Mouse (Mus musculus) stomach, embryonic 16.5 days (tissue): ENCODE measurements at regions not wholly inside any gene's neighbourhood (a gene's known extent, or its start where the extent isn't known, plus 50 kb on each side); places are given as distances from the start of the nearest gene placed in this dataset.

Source experiments
- ATAC-seq: fragments of 200-750 bp; cut with Nextera tagmentation; 2 replicates; pipeline ENCODE4 v1.8.0; 2017; ENCODE audit warnings: moderate number of reproducible peaks, moderate TSS enrichment; ENCODE audit not compliant: insufficient read depth, low FRiP score
- H3K27ac ChIP-seq: fragments of 300-500 bp; sonication (generic); 2 replicates; pipeline ENCODE4 v1.5.1; 2014; ENCODE audit warnings: low read length
- H3K27me3 ChIP-seq: fragments of 300-500 bp; sonication (generic); 2 replicates; pipeline ENCODE4 v1.6.1; 2014; ENCODE audit warnings: low read length, control low read depth, mixed read lengths; ENCODE audit not compliant: control insufficient read depth, insufficient read depth
- H3K36me3 ChIP-seq: fragments of 300-500 bp; sonication (generic); 2 replicates; pipeline ENCODE4 v1.6.1; 2014; ENCODE audit warnings: low read length; ENCODE audit not compliant: control insufficient read depth, insufficient read depth
- H3K4me1 ChIP-seq: fragments of 300-500 bp; sonication (generic); 2 replicates; pipeline ENCODE4 v1.6.1; 2014; ENCODE audit warnings: low read length, control low read depth, mixed read lengths; ENCODE audit not compliant: control insufficient read depth, insufficient read depth
- H3K4me2 ChIP-seq: fragments of 300-500 bp; sonication (generic); 2 replicates; pipeline ENCODE4 v1.6.1; 2014; ENCODE audit warnings: low read depth, low read length, mixed read lengths
- H3K4me3 ChIP-seq: fragments of 300-500 bp; sonication (generic); replicated peaks from 2 replicates; pipeline ENCODE4 v1.5.1; 2014; ENCODE audit warnings: mild to moderate bottlenecking, low read length
- H3K9ac ChIP-seq: fragments of 300-500 bp; sonication (generic); 2 replicates; pipeline ENCODE4 v1.6.1; 2014; ENCODE audit warnings: low read length
- H3K9me3 ChIP-seq: fragments of 300-500 bp; sonication (generic); replicated peaks from 2 replicates; pipeline ENCODE4 v1.6.1; 2016; ENCODE audit warnings: low read length, control low read depth; ENCODE audit not compliant: control insufficient read depth
- WGBS: fragments of 180-500 bp; shearing (Covaris S2); extraction: QIAGEN DNeasy Blood & Tissue Kit; methylation state at CpG from one replicate; pipeline ENCODE4 v1.1.7; 2014; 5-methylcytosine and 5-hydroxymethylcytosine counted together

DNA sequence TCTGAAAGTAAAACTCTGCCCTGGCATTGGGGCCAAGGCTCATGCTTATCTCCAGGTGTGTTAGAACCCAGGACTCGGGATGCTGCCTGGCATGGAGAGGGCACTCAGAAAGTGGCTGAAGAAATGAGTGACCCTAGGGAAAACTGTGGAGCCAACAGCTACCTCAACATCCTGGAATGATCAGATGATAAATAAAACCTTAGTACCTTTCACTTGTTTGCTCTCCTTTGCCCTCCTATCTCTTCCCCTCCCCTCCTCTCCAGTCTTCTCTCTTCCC, 240.9 kb upstream of the Xylt1 start:
- Histone ChIP-seq H3K27me3 (no peaks in the 10 kb centered on the region), H3K4me1 (peaks cover 6% of the 10 kb centered on the region; the same call in 1 of the 2 replicates), H3K4me3 (no peak overlapping the region), H3K9ac (no peak overlapping the region), H3K36me3 (no peaks in the 10 kb centered on the region), H3K9me3 (no peaks in the 10 kb centered on the region), H3K27ac (no peak overlapping the region), H3K4me2 (no peak overlapping the region)
- no peak for ATAC-seq
- WGBS: 54% methylated on average over 1 of the region's 1 CpGs

DNA sequence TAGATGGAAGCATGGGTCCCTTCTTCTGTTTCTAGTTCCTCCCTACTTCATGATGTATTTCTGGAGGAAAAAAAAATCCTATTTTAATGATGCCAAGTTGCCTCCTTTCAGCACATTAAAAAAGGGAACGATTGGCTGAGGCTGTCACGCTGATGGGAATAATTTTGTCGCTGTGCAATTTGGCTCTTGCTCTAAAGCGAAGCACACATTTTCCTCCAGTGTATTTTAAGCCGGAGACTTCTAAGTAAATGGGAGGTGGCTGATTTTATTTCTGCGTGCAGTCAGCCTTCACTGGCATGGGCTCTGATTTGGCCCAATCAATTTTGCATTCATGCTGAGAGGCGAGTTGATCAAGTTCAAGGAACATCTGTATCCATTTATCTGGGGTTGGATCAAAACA, 234.0 kb upstream of the Xylt1 start:
- Histone ChIP-seq H3K4me3 (no peak overlapping the region), H3K4me1 (no peaks in the 10 kb centered on the region), H3K4me2 (no peak overlapping the region), H3K9me3 (no peaks in the 10 kb centered on the region), H3K27me3 (no peaks in the 10 kb centered on the region), H3K27ac (no peak overlapping the region), H3K36me3 (no peaks in the 10 kb centered on the region), H3K9ac (no peak overlapping the region)
- WGBS: 91% methylated on average over 7 of the region's 7 CpGs
- no peak for ATAC-seq

DNA sequence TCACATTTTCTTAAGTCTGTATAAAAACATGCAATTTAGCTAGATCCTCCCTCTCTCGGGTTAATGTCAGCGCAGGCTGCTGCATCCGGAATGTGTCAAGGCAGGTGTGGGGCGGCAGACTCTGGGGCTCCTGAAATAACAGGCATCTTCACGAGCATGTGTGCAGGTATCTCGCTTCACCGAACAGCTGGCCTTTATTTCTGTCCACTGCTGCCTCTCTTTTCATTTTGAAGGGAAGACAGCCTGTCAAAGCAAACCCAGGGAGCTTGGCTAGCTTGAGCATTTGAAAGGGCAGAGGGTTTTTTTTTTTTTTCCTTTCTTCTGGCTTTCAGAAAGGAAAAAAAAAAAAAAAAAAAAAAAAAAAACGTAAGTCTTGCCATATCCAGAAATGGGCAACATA, 230.4 kb upstream of the Xylt1 start:
- no peaks in the 10 kb centered on the region for H3K4me1 ChIP-seq
- WGBS: 40% methylated on average over 8 of the region's 8 CpGs
- H3K27me3 ChIP-seq: no peaks in the 10 kb centered on the region
- H3K4me3 ChIP-seq: no peak overlapping the region
- no peak overlapping the region for H3K27ac ChIP-seq
- no peak overlapping the region for H3K9ac ChIP-seq
- no peaks in the 10 kb centered on the region for H3K9me3 ChIP-seq
- no peak for ATAC-seq
- no peak overlapping the region for H3K4me2 ChIP-seq
- no peaks in the 10 kb centered on the region for H3K36me3 ChIP-seq

DNA sequence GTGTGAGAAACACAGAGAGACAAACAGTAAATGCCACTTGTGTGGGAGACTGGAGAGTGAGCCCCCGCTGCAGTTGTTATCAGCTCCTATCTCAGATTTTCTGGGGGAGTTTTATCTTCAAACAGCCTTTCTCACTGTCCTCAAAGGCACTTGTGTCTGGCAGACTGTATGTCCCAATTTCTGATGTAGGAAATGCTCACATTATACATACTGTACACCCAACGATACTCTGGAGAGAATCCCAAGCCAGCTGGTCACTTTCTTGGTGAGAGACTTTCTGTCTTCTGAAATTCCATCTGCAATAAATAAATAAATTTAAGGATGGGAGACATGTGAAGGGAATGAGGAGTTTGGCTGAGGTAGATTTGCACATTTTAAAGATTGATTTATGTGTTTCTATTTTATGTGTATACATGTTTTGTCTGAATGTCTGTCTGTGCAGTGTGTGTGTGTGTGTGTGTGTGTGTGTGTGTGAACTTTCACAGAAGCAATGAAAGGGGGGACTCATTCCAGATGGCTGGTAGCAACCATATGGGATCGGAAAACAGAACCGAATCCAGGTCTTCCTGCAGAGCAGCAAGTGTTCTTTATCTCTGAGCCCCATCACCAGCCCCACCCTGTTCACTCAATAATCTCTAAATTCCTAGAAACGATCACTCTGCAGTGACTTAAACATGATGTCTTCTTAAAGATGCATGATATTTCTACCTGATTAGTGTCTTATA, 226.8 kb upstream of the Xylt1 start:
- 50% methylated on average over 5 of the region's 5 CpGs for WGBS
- ATAC-seq: no peak
- no peak overlapping the region for H3K9ac ChIP-seq

DNA sequence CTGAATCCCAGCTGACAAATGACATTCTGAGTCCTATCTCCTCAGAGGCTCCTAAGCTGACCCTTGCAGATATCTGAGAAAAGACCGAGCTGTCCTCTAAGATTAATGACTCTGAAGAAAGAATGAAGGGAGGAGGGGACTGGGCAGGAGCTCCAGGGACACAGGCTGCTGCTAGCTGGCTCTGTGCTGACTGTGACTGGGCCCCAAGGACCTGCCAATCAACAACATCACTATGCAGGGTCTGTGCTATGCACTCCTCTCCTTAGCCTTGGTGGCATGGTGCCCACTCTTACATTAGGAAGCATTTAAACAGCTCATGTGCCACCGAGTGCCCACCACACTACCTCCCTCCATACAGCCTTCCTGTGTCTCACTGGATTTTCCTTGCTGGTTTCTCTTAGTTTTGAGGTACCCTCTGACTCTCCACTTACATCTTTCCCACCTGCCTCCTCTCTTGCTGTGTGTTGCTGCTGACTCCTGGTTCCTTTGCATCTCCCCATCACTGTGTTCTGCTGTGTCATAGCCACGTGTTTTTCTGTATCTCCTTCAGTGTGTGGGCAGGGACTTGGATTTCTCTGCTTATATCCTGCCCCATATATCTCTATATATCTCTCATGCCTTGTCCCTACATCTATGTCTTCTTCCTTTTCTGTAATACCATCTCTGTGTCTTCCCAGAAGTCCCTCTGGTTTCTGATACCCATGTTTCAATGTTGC, 219.4 kb upstream of the Xylt1 start:
- H3K27ac ChIP-seq: no peak overlapping the region
- ATAC-seq: no peak
- no peaks in the 10 kb centered on the region for H3K36me3 ChIP-seq
- H3K27me3 ChIP-seq: no peaks in the 10 kb centered on the region
- WGBS: 36% methylated on average over 3 of the region's 3 CpGs
- no peaks in the 10 kb centered on the region for H3K9me3 ChIP-seq
- H3K4me3 ChIP-seq: no peak overlapping the region
- peaks cover 5% of the 10 kb centered on the region; the same call in 1 of the 2 replicates for H3K4me1 ChIP-seq
- H3K9ac ChIP-seq: no peak overlapping the region
- no peak overlapping the region for H3K4me2 ChIP-seq

More for the DNA sequence above, 226.8 kb upstream of the Xylt1 start:
- Histone ChIP-seq H3K4me3 (no peak overlapping the region), H3K36me3 (no peaks in the 10 kb centered on the region), H3K9me3 (no peaks in the 10 kb centered on the region), H3K4me1 (no peaks in the 10 kb centered on the region), H3K27me3 (no peaks in the 10 kb centered on the region), H3K4me2 (no peak overlapping the region), H3K27ac (no peak overlapping the region)

DNA sequence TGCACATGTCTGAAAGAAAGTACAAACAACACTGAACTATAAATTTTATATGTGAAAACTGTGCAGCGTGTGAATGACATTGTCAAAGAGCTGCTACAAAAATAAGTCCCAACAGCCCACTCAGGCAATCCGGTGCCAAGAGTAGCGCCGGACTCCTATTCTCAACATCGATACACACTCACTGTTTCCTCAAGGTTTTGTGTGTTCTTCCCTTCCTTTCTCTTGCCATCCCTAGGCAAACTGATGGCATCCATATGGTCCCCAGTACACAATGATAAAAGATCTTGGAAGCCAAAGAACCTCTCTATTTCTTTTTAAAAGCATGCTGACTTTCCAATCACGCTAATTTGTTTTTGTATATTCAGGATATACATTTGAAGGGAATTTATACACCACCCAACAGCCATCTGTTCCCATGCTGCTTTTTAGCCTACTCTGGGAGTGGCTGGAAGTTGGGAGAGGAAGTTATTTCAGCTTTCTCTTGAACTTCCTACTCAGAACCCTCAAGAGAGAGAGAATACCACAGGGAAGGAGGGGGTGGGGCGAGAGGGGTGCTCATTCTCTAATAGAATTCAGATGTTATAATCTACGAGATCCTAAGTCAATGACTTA, 205.9 kb upstream of the Xylt1 start:
- H3K27me3 ChIP-seq: no peaks in the 10 kb centered on the region
- no peak overlapping the region for H3K4me3 ChIP-seq
- no peak overlapping the region for H3K27ac ChIP-seq
- no peak overlapping the region for H3K4me2 ChIP-seq
- H3K4me1 ChIP-seq: no peaks in the 10 kb centered on the region
- ATAC-seq: no peak
- no peaks in the 10 kb centered on the region for H3K36me3 ChIP-seq
- H3K9me3 ChIP-seq: no peaks in the 10 kb centered on the region; the same call in 1 of the 2 replicates
- 73% methylated on average over 8 of the region's 8 CpGs for WGBS
- no peak overlapping the region for H3K9ac ChIP-seq

DNA sequence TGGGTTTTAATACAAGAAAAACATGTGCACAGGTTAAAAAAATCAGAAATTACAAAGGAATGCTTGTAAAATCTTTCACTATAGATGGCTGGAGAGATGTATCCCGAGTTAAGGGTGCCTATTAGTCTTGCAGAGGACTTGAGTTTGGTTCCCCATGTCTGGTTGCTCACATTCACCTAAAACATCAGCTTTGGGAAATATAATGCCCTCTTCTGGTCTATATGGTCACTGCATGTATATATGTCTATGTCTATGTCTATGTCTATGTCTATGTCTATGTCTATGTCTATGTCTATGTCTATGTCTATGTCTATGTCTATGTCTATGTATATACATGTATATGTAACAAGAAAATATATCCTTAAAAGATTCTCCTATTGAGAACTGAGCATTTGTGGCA, 196.8 kb upstream of the Xylt1 start:
- Histone ChIP-seq H3K27me3 (no peaks in the 10 kb centered on the region), H3K9me3 (no peaks in the 10 kb centered on the region), H3K9ac (no peak overlapping the region), H3K27ac (no peak overlapping the region), H3K4me3 (no peak overlapping the region), H3K4me2 (no peak overlapping the region), H3K36me3 (no peaks in the 10 kb centered on the region), H3K4me1 (no peaks in the 10 kb centered on the region)
- ATAC-seq: no peak
- WGBS: 43% methylated on average over 1 of the region's 1 CpGs

DNA sequence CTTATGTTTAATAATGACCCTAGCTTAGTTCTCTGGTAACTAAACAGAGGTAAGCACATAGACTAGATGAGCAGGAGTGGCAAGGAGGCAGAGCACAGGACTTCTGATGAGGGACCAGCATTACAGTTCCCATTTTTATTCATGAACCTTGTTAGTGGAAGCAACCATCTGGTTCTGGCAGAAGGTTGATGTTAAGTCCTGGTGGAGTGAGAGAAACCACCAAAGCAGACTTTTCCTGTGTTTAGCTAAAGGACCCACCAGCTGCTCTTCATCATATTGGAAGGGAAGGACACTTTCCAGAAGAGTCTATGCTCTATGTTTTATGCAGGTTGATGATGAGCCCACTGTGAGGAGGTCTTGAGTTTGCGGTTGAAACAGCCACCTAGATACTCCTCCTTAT, 194.9 kb upstream of the Xylt1 start:
- ATAC-seq: no peak
- H3K9ac ChIP-seq: no peak overlapping the region
- no peaks in the 10 kb centered on the region for H3K27me3 ChIP-seq
- 94% methylated on average over 1 of the region's 1 CpGs for WGBS
- H3K4me2 ChIP-seq: no peak overlapping the region
- no peaks in the 10 kb centered on the region for H3K36me3 ChIP-seq
- H3K4me3 ChIP-seq: no peak overlapping the region
- H3K4me1 ChIP-seq: no peaks in the 10 kb centered on the region
- H3K27ac ChIP-seq: no peak overlapping the region
- no peaks in the 10 kb centered on the region for H3K9me3 ChIP-seq

DNA sequence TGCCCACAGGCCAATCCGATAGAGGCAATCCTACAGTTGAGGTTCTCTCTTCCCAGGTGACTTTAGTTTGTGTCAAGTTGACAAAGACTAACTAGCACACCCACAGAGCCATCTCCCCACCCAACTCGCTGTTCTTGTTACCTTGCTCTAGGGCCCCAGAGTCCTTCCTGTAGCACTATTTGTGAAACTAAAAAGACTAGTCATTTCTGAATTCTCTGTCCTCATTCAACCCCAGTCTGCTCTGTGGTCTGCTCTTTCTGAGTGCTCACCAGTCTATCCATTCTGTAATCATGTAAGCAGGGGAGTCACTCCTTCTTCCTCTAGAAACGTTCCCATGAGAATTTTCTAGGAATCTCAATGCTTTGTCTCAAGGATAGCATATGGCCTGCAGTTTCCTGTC, 184.2 kb upstream of the Xylt1 start:
- Histone ChIP-seq H3K4me2 (no peak overlapping the region), H3K9me3 (no peaks in the 10 kb centered on the region), H3K4me3 (no peak overlapping the region), H3K27me3 (no peaks in the 10 kb centered on the region), H3K4me1 (no peaks in the 10 kb centered on the region), H3K27ac (no peak overlapping the region), H3K9ac (no peak overlapping the region), H3K36me3 (no peaks in the 10 kb centered on the region)
- 76% methylated on average over 3 of the region's 3 CpGs for WGBS
- no peak for ATAC-seq
